Mouse (Mus musculus) thymus, adult 2 months (tissue): Measurements from ENCODE around the gene Lat2. TPM values are rescaled to one million over a fixed set of nuclear protein-coding genes. Genes with fewer than 3 reads are reported as not detected.
A peak's percentile ranks its signal among the peaks of the same experiment; 100 is the strongest.

Experiments used
- DNase-seq: peaks from one replicate; pipeline ENCODE4 v3.0.0; 2021
- H3K27ac ChIP-seq: fragments of 200-500 bp; 2 replicates; pipeline ENCODE4 v1.5.1; 2012; ENCODE audit warnings: low read length, control low read depth; ENCODE audit not compliant: control insufficient read depth, insufficient read depth
- H3K27me3 ChIP-seq: fragments of 200-500 bp; 2 replicates; pipeline ENCODE4 v1.6.1; 2012; ENCODE audit warnings: mild to moderate bottlenecking, low read length, moderate library complexity, mixed read lengths; ENCODE audit not compliant: control insufficient read depth, insufficient read depth
- H3K36me3 ChIP-seq: fragments of 200-500 bp; 2 replicates; pipeline ENCODE4 v1.6.1; 2012; ENCODE audit warnings: mild to moderate bottlenecking, low read length, moderate library complexity; ENCODE audit not compliant: control insufficient read depth, insufficient read depth
- H3K4me1 ChIP-seq: fragments of 200-500 bp; replicated peaks from 2 replicates; pipeline ENCODE4 v1.6.1; 2012; ENCODE audit warnings: low read length; ENCODE audit not compliant: control insufficient read depth, insufficient read depth
- H3K4me3 ChIP-seq: fragments of 200-500 bp; 2 replicates; pipeline ENCODE4 v1.5.1; 2012; ENCODE audit warnings: mild to moderate bottlenecking, low read length, control low read depth, moderate library complexity; ENCODE audit not compliant: control insufficient read depth, insufficient read depth
- CTCF ChIP-seq: fragments of 200-500 bp; IDR thresholded peaks from 2 replicates; pipeline ENCODE4 v1.5.1; 2012; ENCODE audit warnings: mild to moderate bottlenecking, control low read depth, low read length, moderate library complexity, borderline replicate concordance; ENCODE audit not compliant: control insufficient read depth, poor library complexity, insufficient read depth; ENCODE audit errors: extremely low read depth
- POLR2A ChIP-seq: fragments of 200-500 bp; IDR thresholded peaks from 2 replicates; pipeline ENCODE4 v1.6.1; 2012; ENCODE audit warnings: mild to moderate bottlenecking, low read length, control low read depth, moderate library complexity; ENCODE audit not compliant: control insufficient read depth, poor library complexity, insufficient read depth; ENCODE audit errors: extremely low read depth
- WGBS: fragments of 180-500 bp; shearing (Covaris S2); methylation state at CpG from one replicate; pipeline ENCODE4 v1.1.7; 2018; 5-methylcytosine and 5-hydroxymethylcytosine counted together
- polyA plus RNA-seq: library from polyadenylated mRNA; depleted of rRNA; stranded (reverse); fragments of >200 nt; gene quantifications from 2 replicates; pipeline ENCODE4 v1.2.3, GENCODE M21; 2012

Gene Lat2
- polyA plus RNA-seq, 1 experiment = 7.8 TPM

DNA sequence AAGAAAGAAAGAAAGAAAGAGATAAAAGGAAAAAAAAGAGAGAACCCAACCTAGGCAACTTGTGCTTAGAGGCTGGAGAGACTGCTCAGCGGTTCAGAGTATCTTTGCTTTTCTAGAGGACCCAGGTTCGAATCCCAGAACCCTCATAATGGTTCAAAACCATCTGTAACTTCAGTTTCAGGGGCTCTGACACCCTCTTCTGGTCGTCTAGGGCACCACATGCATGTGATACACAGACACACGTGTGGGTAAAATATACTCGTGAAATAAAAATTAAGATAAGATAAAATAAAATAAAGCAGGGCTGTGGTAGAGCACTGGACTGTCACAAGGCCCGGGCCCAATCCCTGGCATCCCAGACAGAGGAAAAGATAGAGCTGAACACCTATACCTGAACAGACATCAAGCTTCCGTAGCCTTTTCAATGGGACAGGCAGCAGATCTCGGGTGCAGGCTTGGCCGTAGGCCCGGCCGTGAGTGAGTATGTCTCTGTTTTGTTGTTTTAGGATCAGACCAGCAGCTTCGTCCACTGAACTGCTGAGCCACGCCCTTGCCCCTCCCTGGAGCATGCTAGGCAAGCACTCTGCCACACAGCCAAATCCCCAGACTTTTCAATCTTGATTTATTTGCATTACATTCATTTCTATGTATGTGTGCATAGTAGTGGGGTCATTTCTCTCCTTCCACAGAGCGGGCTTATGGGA is 38.2 kb downstream of the Lat2 start:
- H3K27ac ChIP-seq = no peak overlapping the region
- H3K27me3 ChIP-seq = no peaks in the 10 kb centered on the region
- no peak for DNase-seq
- H3K36me3 ChIP-seq = no peaks in the 10 kb centered on the region
- no peak for TF ChIP-seq POLR2A
- no peak for TF ChIP-seq CTCF
- H3K4me1 ChIP-seq = peaks cover 7% of the 10 kb centered on the region
- 92% methylated on average over 14 of the region's 14 CpGs for WGBS
- no peak overlapping the region for H3K4me3 ChIP-seq

DNA sequence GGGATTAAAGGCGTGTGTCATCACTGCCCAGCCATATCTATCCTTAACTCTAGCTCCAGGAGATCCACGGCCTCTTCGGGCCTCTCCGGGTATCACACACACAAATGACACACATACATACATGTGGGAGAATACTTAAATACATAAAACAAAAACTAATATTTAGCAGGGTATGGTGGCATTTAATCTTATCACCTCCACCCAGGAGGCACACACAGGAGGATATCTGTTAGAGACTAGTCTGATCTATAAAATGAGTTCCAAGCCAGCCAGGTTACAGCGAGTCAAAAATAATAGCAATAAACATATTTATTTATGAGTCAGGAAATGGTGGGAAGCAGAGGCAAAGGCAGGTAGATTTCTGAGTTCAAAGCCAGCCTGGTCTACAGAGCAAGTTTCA is 39.0 kb downstream of the Lat2 start:
- no peak overlapping the region for H3K4me3 ChIP-seq
- no peak for DNase-seq
- H3K36me3 ChIP-seq = no peaks in the 10 kb centered on the region
- H3K27me3 ChIP-seq = no peaks in the 10 kb centered on the region
- H3K4me1 ChIP-seq = peaks cover 7% of the 10 kb centered on the region
- H3K27ac ChIP-seq = no peak overlapping the region
- TF ChIP-seq CTCF = no peak
- TF ChIP-seq POLR2A = no peak
- 97% methylated on average over 5 of the region's 5 CpGs for WGBS

DNA sequence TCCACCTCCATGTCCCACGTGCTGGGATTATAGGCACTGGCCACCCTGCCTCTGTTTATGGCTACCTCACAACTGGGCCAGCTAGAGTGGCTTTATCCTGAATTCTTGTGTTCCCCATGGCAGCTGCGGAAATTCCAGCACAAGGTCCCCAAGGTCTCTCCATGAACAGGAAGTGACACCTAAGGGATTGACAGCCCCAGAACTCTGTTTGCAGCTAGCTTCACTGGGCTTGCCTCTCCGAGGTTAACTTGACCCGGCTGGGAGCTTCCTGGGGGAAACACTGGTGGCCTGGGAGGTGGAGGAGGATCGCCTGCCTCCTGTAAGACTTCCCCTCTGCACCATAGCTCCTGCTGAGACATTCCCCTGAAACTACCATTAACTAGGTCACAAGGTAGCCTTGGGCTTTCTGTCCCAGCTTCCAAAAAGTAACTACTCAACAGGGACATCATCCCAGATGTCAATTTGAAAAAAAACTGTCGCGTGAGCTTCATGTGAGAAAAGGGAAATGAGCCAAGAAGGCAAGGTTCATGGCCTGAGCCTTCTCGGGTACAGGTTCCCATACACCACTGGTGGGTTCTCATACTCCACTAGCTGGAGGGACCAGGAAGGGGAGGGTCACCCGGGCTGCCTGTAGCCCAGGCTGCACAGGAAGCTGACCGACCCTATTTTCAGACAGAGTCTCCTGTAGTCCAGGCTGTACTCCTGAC is 42.2 kb downstream of the Lat2 start:
- DNase-seq = no peak
- Histone ChIP-seq H3K36me3 (no peaks in the 10 kb centered on the region), H3K4me1 (peaks cover 13% of the 10 kb centered on the region), H3K27ac (no peak overlapping the region), H3K4me3 (no peak overlapping the region), H3K27me3 (no peaks in the 10 kb centered on the region)
- 40% methylated on average over 10 of the region's 10 CpGs for WGBS
- no peak for TF ChIP-seq CTCF
- no peak for TF ChIP-seq POLR2A

DNA sequence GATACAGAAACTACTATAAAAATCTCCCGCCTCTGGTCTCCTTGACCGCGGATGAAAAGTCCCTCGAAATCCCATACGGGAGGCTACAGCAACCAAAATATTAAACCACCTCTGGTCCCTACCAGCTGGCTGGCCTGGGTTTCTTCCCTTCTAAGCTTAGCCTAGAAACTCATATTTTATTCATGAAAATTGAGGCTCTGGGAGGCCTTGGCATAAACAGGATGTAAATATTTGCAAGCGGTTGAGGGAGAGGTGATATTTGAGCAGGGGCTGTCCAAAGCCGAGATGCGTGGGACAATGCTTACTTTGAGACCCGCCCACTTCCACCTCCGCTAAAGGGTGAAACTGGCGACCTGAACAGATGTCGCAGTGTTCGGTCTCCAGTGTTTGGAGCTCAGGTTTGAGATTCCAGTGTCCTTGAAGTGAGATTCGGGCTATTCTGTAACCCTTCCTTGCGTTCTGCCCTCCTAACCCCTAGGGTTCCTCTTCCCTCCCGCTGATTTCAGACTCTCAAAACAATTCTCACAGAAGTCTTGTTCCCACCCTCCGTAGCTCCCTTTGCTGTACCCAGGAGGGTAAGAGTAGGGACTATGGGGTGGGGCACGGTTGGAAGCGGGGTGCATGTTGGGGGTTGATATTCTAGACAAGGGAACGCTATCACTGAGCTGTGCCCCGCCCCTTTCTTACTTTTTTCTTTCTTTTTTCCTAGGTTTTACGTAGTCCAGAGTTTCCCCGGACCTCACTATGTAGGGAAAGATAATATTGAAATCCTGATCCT is 42.9 kb downstream of the Lat2 start:
- H3K36me3 ChIP-seq = no peaks in the 10 kb centered on the region
- H3K4me3 ChIP-seq = peak overlapping the region; percentile 37
- H3K4me1 ChIP-seq = peaks cover 13% of the 10 kb centered on the region
- WGBS = 4% methylated on average over 23 of the region's 23 CpGs
- H3K27ac ChIP-seq = no peak overlapping the region
- no peak for TF ChIP-seq POLR2A
- TF ChIP-seq CTCF = no peak
- no peaks in the 10 kb centered on the region for H3K27me3 ChIP-seq
- DNase-seq = peak; percentile 53

DNA sequence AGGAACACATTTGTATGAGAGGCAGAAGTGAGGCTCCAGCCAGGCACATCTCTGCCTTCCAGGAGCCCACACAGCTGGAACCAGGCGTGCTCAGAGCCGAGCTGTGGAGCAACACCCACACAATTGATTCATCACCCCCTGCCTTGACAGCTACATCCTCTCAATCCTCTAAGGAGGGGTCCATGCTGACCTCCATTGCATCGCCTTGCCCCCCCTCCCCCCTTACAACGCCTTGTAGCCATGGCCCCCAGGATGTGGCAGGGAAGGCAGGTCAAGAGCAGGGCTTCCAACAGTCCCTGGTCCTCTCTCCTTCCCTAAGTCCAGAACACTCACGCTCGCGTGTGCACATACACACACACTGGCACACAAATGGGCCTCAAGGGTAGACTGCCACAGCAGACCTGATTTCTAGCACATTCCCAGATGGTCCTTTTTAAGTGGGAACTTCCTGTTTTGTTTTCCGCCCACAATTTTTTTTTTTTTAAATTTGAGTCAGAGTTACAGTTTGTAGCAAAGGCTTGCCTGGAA is 45.8 kb downstream of the Lat2 start:
- H3K4me1 ChIP-seq = peaks cover 13% of the 10 kb centered on the region
- TF ChIP-seq CTCF (no peak), POLR2A (no peak)
- H3K27me3 ChIP-seq = no peaks in the 10 kb centered on the region
- H3K4me3 ChIP-seq = no peak overlapping the region
- H3K36me3 ChIP-seq = no peaks in the 10 kb centered on the region
- no peak for DNase-seq
- H3K27ac ChIP-seq = no peak overlapping the region
- 80% methylated on average over 8 of the region's 8 CpGs for WGBS

DNA sequence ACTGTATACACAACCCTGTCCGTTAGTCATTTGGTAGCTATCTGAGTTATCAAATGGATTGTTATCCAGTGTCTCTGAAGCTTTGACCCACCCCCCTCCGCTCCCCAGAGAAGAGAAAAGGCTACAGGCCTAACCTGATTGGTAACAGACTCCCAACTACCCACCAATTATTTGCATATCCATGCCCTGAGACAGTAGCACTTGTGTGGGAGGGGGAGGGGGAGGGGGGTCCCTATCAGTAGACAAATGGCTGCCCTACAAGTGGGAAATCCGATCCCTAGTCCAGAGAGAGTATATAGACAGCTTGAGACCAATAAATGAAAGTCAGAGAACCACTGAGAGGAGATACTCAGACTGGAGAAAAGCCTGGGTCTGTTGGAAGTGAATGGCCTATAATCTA is 46.8 kb downstream of the Lat2 start:
- 97% methylated on average over 3 of the region's 3 CpGs for WGBS
- Histone ChIP-seq H3K27me3 (no peaks in the 10 kb centered on the region), H3K4me1 (peaks cover 13% of the 10 kb centered on the region), H3K4me3 (no peak overlapping the region), H3K27ac (no peak overlapping the region), H3K36me3 (no peaks in the 10 kb centered on the region)
- DNase-seq = no peak
- TF ChIP-seq POLR2A (no peak), CTCF (no peak)
